Mouse (Mus musculus): ENCODE results near the gene Golga4.

GRCm38 (mm10) chr9:118624146-118624545, 118.1 kb downstream of the Golga4 start:
- TF ChIP-seq GATA1 (IDR thresholded peaks at IDR 0.05; ENCODE audit: borderline replicate concordance, low read length) (no peak), FLI1 (IDR thresholded peaks at IDR 0.05; ENCODE audit: low read length) (no peak)
